Mouse (Mus musculus) cerebellum, adult 2 months (tissue): Measurements from ENCODE around the gene Thsd4. TPM values are rescaled to one million over a fixed set of nuclear protein-coding genes. Genes with fewer than 3 reads are reported as not detected.

Source experiments
- DNase-seq, 2 experiments: peaks; one replicate each; pipeline ENCODE4 v3.0.0; 2021
- H3K27ac ChIP-seq: fragments of 200-500 bp; 2 replicates; pipeline ENCODE4 v1.5.1; 2012; ENCODE audit warnings: low read length, control low read depth, inconsistent platforms; ENCODE audit not compliant: insufficient read depth
- H3K27me3 ChIP-seq: fragments of 200-500 bp; 2 replicates; pipeline ENCODE4 v1.6.1; 2012; ENCODE audit warnings: inconsistent platforms, mild to moderate bottlenecking, low read length, moderate library complexity; ENCODE audit not compliant: control insufficient read depth, insufficient read depth
- H3K4me1 ChIP-seq: fragments of 200-500 bp; 2 replicates; pipeline ENCODE4 v1.6.1; 2011; ENCODE audit warnings: low read length; ENCODE audit not compliant: control insufficient read depth, insufficient read depth
- H3K4me3 ChIP-seq: fragments of 200-500 bp; replicated peaks from 2 replicates; pipeline ENCODE3; 2011; ENCODE audit warnings: mild to moderate bottlenecking, low read depth, low read length, control low read depth; ENCODE audit not compliant: insufficient read depth
- CTCF ChIP-seq: fragments of 200-500 bp; IDR thresholded peaks from 2 replicates; pipeline ENCODE4 v1.5.1; 2011; ENCODE audit warnings: low read depth, mild to moderate bottlenecking, control low read depth, low read length, moderate library complexity, borderline replicate concordance; ENCODE audit not compliant: insufficient read depth
- POLR2A ChIP-seq: fragments of 200-500 bp; IDR thresholded peaks from 2 replicates; pipeline ENCODE4 v1.6.1; 2011; ENCODE audit warnings: low read length, control low read depth, borderline replicate concordance; ENCODE audit not compliant: insufficient read depth
- WGBS: fragments of 180-500 bp; shearing (Covaris S2); methylation state at CpG from one replicate; pipeline ENCODE4 v1.1.7; 2018; 5-methylcytosine and 5-hydroxymethylcytosine counted together
- polyA plus RNA-seq: library from polyadenylated mRNA; depleted of rRNA; stranded (reverse); fragments of >200 nt; gene quantifications from 2 replicates; pipeline ENCODE4 v1.2.3, GENCODE M21; 2012

Gene Thsd4
- polyA plus RNA-seq, 1 experiment: 2.7 TPM

- Histone ChIP-seq H3K4me1 (peaks cover 13% of the 10 kb centered on the region), H3K27ac (no peak overlapping the region), H3K27me3 (no peaks in the 10 kb centered on the region), H3K4me3 (peak overlapping the region; percentile 59)
- WGBS: 10% methylated on average over 18 of the region's 18 CpGs
- TF ChIP-seq CTCF: no peak
- no peak for TF ChIP-seq POLR2A
- peak; percentile 8 to 20 for DNase-seq
These were observed 64.3 kb downstream of the Thsd4 start for GRCm38 (mm10) chr9:60457359-60458210.

DNA sequence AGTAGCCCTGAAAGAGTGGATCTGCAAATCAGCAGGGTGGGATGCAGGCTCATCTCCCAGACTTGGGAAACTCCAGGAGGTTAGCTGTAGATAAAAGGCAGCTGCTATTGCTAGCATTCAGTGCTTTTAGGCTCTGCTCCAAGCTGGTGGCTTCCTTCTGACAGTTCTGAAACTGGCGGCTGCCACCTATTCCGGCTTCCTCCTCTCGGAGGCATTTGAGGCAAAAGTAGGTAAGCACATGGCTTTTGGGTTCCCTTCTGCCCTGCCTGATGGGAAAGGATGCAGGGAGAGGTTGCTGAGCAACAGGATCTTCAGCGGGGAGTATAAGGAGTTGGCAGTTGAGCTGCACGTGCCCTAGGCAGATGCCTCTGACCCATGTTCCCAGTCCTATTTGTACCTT lies 65.2 kb downstream of the Thsd4 start:
- DNase-seq: peak; percentile 20 to 21
- Histone ChIP-seq H3K4me3 (no peak overlapping the region), H3K27me3 (no peaks in the 10 kb centered on the region), H3K27ac (no peak overlapping the region), H3K4me1 (peaks cover 13% of the 10 kb centered on the region)
- 4% methylated on average over 5 of the region's 5 CpGs for WGBS
- no peak for TF ChIP-seq CTCF
- no peak for TF ChIP-seq POLR2A

DNA sequence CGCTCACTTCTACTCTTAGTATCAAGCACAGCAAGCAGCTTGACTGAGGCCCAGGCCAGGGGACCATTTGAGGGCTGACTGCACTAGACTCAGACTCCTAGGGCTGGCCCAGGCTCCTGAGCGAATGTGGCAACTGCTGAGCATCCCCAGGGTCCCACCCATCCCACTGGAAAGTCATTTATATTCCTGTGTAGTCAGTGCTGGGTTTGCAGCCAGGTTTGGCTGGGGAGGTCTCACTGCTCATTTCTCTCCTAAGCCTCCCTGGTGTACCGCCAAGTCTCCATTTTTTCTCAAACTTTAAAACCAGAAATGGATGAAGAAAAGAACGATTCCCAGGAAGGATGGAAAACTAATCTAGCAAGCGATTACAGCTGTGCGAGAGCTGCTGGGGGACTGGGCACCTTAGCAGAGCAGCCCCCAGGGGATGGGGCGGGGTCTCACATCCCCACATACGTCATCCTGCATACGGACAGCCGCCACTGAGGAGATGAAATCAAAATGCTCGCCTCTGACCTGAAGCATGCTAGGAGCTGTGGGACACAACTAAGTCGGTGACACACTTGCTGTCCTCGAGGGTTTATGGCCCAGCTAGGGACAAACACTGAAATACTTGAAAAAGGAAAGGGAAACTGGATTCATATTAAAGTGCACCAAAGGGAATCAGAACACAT lies 67.3 kb downstream of the Thsd4 start:
- Histone ChIP-seq H3K27ac (no peak overlapping the region), H3K4me3 (no peak overlapping the region), H3K27me3 (no peaks in the 10 kb centered on the region), H3K4me1 (peaks cover 13% of the 10 kb centered on the region)
- DNase-seq: no peak
- TF ChIP-seq POLR2A: no peak
- no peak for TF ChIP-seq CTCF
- 86% methylated on average over 13 of the region's 13 CpGs for WGBS

DNA sequence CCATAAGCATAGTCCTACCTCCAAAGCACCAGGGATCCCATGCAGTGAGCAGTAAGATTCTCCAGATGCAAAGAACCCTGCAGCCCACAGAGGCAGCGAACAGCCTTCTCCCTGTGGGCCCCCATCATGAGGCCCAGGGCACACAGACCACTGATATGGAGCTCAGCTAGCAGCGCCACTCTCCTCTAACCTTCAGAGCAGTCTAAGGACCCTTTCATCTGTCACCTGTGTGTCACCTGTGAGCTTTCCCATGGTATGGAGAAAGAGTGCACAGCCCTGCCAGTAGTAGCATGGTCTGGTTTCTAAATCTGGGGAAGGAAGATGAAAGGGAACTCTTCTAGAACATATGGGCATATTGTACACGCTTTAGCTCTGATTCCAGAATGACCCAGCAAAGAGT lies 72.3 kb downstream of the Thsd4 start:
- Histone ChIP-seq H3K27me3 (no peaks in the 10 kb centered on the region), H3K4me1 (no peaks in the 10 kb centered on the region; the same call in 1 of the 2 replicates), H3K4me3 (no peak overlapping the region), H3K27ac (no peak overlapping the region)
- no peak for TF ChIP-seq CTCF
- 99% methylated on average over 3 of the region's 3 CpGs for WGBS
- no peak for DNase-seq

DNA sequence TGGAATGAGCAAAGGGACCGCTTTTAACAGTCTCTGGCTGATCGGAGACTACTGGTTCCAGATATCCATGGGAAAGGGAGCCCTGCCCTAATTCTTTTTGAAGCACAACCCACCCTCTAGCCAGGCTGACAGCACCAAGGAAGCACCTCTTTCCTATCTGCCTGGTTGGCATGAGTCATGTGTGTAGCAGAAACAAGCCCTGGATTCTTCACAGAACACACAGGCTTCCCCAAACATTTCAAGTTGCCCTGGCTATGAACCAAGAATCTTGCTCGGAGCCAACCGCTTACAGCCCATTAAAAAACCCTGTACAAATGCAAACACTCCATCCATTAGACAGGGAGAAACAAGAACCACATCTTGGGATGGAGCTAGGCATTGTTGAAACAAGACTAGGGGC lies 76.0 kb downstream of the Thsd4 start:
- H3K27ac ChIP-seq: no peak overlapping the region
- WGBS: 65% methylated on average over 4 of the region's 4 CpGs

DNA sequence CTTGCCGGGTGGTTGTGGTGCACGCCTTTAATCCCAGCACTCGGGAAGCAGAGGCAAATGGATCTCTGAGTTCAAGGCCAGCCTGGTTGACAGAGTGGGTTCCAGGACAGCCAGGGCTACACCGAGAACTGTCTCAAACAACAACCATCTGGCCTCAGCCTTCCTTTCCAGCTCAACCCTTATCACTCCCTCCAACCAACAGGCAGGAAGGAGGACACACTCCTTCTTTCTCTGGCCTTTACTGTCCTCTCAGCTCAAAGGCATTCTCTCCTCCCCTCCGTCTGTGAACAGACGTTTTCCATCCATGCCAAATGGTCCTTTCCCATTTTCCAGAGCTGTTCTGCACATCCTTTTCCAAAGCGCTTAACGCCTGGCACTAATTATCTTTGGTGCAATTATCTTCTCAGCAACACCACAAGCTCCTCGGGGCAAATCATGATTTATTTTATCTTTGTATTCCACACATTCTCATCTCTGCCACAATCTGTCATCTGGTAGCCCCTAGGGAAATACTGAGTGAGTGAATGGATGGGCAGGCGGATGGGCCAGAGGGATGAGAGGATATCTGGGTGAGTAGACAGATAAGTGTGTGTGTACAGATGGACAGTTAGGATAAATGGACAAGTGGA lies 80.5 kb downstream of the Thsd4 start:
- TF ChIP-seq CTCF (no peak), POLR2A (no peak)
- peak in 1 of 2 experiments; percentile 25 for DNase-seq
- 58% methylated on average over 10 of the region's 10 CpGs for WGBS
- Histone ChIP-seq H3K27me3 (no peaks in the 10 kb centered on the region), H3K4me1 (peaks cover 2% of the 10 kb centered on the region), H3K4me3 (no peak overlapping the region), H3K27ac (no peak overlapping the region)

More for the DNA sequence above, 76.0 kb downstream of the Thsd4 start:
- no peak for DNase-seq
- no peak for TF ChIP-seq POLR2A
- no peak for TF ChIP-seq CTCF
- Histone ChIP-seq H3K27me3 (no peaks in the 10 kb centered on the region), H3K4me3 (no peak overlapping the region), H3K4me1 (no peaks in the 10 kb centered on the region)

DNA sequence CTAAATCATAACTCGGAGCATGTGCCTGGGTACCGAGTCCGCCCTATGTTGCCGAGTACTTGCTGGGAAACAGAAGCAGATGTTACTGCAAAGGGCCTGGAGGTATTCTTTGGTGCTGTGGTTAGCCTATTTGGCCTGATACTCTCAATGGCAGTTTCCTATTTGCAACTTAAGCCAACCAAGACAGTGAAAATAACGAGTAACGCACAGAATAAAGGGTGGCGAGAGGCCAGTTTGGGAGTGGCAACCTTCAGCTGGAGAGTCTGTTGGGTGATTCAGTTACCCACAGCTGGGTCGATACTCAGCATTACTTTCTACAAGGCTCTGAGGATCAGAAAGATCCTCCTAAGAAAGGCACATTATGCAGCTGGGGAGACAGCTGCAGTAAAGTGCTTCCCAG lies 81.3 kb downstream of the Thsd4 start:
- WGBS: 67% methylated on average over 8 of the region's 8 CpGs
- H3K4me3 ChIP-seq: no peak overlapping the region
- no peak for DNase-seq
- H3K4me1 ChIP-seq: peaks cover 7% of the 10 kb centered on the region
- TF ChIP-seq POLR2A (no peak), CTCF (no peak)
- H3K27me3 ChIP-seq: no peaks in the 10 kb centered on the region
- H3K27ac ChIP-seq: no peak overlapping the region
